Mouse (Mus musculus): ENCODE results near the gene Kctd4. TPM values are rescaled to one million over a fixed set of nuclear protein-coding genes. Genes with fewer than 3 reads are reported as not detected.

Kctd4 gene
- polyA plus RNA-seq, 1 experiment from 2014 or later: 4.6 TPM

DNA sequence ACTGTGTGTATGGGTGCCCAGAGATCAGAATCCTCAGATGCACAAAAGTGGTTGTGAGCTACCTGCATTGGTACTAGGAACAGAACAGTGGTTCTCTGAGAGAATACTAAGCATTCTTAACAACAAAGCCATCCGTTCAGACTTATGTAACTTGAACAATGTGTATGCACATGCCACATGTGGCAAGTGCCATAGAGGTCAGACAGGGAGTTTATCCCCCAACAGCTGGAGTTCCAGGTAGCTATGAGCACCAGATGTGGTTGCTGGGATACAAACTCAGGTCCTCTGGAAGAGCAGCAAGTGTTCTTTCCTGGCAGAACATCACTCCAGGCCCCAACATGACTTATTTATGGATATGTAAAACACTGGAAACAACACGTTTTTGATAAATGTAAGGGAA lies 1.8 kb upstream of the Kctd4 start:
- Histone ChIP-seq H3K27ac (no peak overlapping the region), H3K4me1 (replicated peaks) (no peaks in the 10 kb centered on the region), H3K4me3 (replicated peaks) (no peak overlapping the region), H3K4me2 (replicated peaks) (no peak overlapping the region), H3K9ac (replicated peaks) (no peak overlapping the region), H3K27me3 (no peaks in the 10 kb centered on the region), H3K36me3 (no peaks in the 10 kb centered on the region), H3K9me3 (no peaks in the 10 kb centered on the region)
- ATAC-seq: no peak
- WGBS: 54% methylated on average over 2 of the region's 2 CpGs

DNA sequence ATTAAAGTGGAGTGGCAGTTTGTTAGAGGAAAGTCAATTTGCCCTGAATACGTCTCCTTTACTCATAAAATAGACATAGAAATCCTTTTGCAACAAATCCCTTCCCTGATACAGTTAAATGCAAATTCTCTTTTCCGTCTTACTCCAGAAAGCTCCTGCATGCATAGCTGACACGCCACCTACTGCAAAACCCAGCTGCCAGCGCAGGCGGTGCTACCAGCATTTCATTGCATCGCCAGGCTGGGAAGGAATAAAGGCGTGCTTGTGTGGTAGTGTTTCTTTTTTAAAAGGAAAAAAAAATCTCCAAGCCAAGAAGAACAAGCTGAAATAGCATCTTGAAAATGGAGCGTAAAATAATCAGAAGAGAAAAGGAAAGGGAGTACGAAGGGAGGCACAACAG lies 7.4 kb downstream of the Kctd4 start:
- Histone ChIP-seq H3K36me3 (no peaks in the 10 kb centered on the region), H3K9ac (replicated peaks) (no peak overlapping the region), H3K4me3 (replicated peaks) (peak overlapping the region; percentile 26), H3K9me3 (no peaks in the 10 kb centered on the region), H3K27ac (peak overlapping the region; percentile 36), H3K4me1 (replicated peaks) (peaks cover 24% of the 10 kb centered on the region), H3K27me3 (no peaks in the 10 kb centered on the region), H3K4me2 (replicated peaks) (peak overlapping the region; percentile 34)
- WGBS: 50% methylated on average over 9 of the region's 9 CpGs
- no peak for ATAC-seq

DNA sequence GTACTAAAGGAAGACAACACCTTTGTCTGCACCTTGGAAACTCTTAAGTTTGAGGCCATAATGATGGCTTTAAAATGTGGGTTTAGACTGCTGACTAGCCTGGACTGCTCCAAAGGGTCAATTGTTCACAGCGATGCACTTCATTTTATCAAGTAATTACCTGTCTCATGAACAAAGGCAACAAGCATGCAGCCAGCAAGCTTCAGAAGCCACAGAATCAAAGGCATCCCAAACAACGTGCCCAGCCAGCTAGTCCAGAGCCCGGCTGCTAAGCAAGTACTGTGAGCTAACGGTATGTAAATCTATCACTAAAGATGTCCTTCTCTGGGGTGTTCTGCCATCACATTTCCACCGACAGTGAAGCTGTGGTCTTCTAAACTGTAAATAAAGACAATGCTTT lies 8.4 kb downstream of the Kctd4 start:
- Histone ChIP-seq H3K4me2 (replicated peaks) (peak overlapping the region; percentile 34), H3K27ac (peak overlapping the region; percentile 0; the same call in 1 of the 2 replicates)
- 38% methylated on average over 5 of the region's 5 CpGs for WGBS

DNA sequence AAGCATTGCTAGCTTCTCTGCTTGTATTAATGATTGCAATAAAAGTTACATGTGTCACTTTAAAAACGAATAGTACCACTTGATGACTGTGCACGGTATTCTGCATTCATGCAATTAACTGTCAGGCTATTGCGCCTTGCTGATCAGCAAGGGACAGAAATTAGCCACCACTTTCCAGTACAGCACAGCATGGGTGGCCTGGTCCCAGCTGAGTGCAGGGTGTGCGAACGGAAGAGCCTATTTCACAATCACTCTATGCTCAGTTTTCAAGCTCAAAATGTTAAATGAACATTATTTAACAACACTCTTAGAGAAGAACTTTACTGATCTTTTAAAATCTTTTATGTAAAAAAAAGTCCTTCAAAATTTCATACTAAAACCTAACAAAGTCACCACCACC lies 9.2 kb downstream of the Kctd4 start:
- no peak for ATAC-seq

More for the DNA sequence above, 8.4 kb downstream of the Kctd4 start:
- H3K4me1 ChIP-seq (replicated peaks): peaks cover 24% of the 10 kb centered on the region
- peak overlapping the region; percentile 26 for H3K4me3 ChIP-seq (replicated peaks)
- no peak for ATAC-seq
- no peaks in the 10 kb centered on the region for H3K9me3 ChIP-seq
- H3K36me3 ChIP-seq: no peaks in the 10 kb centered on the region
- no peaks in the 10 kb centered on the region for H3K27me3 ChIP-seq
- peak overlapping the region; percentile 47; the same call in 1 of the 2 replicates for H3K9ac ChIP-seq (replicated peaks)

DNA sequence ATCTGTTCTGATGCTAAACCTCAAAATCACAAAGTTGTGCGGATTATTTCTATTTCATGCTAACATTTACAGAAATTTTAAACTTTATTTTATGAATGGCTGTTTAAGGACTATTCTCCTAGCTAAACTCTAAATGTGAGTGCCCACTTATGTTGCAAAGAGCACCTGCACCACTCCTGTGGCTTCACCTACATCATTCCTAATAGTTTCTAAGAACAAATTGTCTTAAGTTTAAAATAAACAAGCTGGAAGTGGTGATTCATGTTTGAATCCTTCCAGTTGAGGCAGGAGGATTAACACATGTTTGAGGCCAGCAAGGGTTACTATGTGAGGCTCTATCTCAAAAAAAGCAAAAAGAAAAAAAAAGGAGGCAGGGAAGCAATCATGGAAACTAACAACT lies 9.6 kb downstream of the Kctd4 start:
- Histone ChIP-seq H3K9ac (replicated peaks) (no peak overlapping the region), H3K4me1 (replicated peaks) (peaks cover 24% of the 10 kb centered on the region), H3K4me2 (replicated peaks) (peak overlapping the region; percentile 23; the same call in 1 of the 2 replicates), H3K9me3 (no peaks in the 10 kb centered on the region), H3K36me3 (no peaks in the 10 kb centered on the region), H3K4me3 (replicated peaks) (no peak overlapping the region; the same call in 1 of the 2 replicates), H3K27me3 (no peaks in the 10 kb centered on the region), H3K27ac (no peak overlapping the region)
- ATAC-seq: no peak
- 98% methylated on average over 1 of the region's 1 CpGs for WGBS

More for the DNA sequence above, 9.2 kb downstream of the Kctd4 start:
- Histone ChIP-seq H3K27ac (no peak overlapping the region), H3K27me3 (no peaks in the 10 kb centered on the region), H3K4me1 (replicated peaks) (peaks cover 24% of the 10 kb centered on the region), H3K4me2 (replicated peaks) (peak overlapping the region; percentile 41), H3K9me3 (no peaks in the 10 kb centered on the region), H3K4me3 (replicated peaks) (peak overlapping the region; percentile 23), H3K9ac (replicated peaks) (no peak overlapping the region), H3K36me3 (no peaks in the 10 kb centered on the region)
- 68% methylated on average over 5 of the region's 5 CpGs for WGBS

DNA sequence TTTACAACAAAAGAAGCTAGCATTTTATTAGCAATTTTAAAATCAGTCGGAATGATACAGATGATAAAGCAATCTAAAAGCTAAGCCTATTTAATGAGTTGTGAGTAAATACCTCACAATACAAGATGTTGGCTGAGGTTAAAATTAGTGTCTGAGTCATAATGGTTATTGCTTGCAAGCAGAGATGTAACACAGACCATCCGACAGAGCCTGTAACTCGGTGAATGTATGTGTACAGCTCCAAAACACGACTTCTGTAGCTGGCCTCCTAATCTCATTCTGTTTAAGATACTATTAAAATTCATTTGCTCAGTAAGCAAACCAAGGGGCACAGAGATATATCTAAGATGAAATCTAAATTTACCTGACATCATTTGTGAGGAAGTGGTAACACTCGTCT lies 12.5 kb downstream of the Kctd4 start:
- Histone ChIP-seq H3K4me1 (replicated peaks) (peaks cover 21% of the 10 kb centered on the region), H3K9me3 (no peaks in the 10 kb centered on the region), H3K27me3 (no peaks in the 10 kb centered on the region), H3K4me2 (replicated peaks) (no peak overlapping the region), H3K9ac (replicated peaks) (no peak overlapping the region), H3K36me3 (no peaks in the 10 kb centered on the region), H3K27ac (no peak overlapping the region), H3K4me3 (replicated peaks) (no peak overlapping the region)
- 86% methylated on average over 5 of the region's 5 CpGs for WGBS
- no peak for ATAC-seq

DNA sequence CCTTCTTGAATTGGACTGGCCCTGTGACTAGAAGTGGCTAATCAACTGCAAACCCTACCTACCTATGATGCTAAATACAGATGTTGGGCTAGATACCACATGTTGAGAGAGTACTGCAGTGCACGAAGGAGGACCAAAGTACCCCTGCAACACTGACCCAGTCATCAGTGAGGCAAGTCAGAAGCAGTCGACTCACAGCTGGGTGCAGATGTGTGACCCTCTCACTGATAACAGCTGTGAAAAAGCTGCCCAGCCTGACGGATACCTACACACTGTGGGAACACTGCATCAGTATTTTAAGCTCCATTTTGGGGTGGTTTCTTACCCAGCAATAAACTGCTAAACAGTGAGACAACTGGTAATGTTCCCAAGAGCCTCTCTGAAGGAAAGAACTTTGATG lies 21.3 kb downstream of the Kctd4 start:
- 66% methylated on average over 3 of the region's 3 CpGs for WGBS
- ATAC-seq: no peak
- no peaks in the 10 kb centered on the region for H3K36me3 ChIP-seq

DNA sequence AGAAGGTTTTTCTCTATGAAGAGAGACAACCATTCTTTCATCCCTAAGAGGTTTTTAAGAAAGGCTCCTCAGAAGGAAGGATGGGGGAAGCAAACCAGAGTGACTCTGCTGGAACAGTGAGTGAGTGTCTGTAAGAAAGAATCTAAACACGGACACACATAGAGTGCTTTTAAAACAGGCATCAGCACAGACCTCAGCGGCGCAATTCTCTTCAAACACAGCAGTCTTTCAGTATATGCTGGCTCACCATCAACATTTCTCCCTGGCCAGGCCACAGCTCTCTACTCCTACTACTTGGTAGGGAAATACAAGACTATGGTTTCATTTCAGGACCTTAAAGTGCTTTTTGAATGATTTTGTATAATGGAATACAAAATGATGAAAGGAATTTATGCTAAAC lies 26.4 kb downstream of the Kctd4 start:
- ATAC-seq: no peak
- no peak overlapping the region for H3K27ac ChIP-seq
- no peaks in the 10 kb centered on the region for H3K27me3 ChIP-seq
- H3K4me3 ChIP-seq (replicated peaks): no peak overlapping the region
- H3K9me3 ChIP-seq: no peaks in the 10 kb centered on the region
- no peak overlapping the region for H3K4me2 ChIP-seq (replicated peaks)
- WGBS: 98% methylated on average over 3 of the region's 3 CpGs
- peaks cover 17% of the 10 kb centered on the region for H3K4me1 ChIP-seq (replicated peaks)
- H3K36me3 ChIP-seq: no peaks in the 10 kb centered on the region
- no peak overlapping the region for H3K9ac ChIP-seq (replicated peaks)

More for the DNA sequence above, 21.3 kb downstream of the Kctd4 start:
- no peaks in the 10 kb centered on the region for H3K9me3 ChIP-seq
- no peaks in the 10 kb centered on the region for H3K27me3 ChIP-seq
- no peak overlapping the region for H3K27ac ChIP-seq
- no peak overlapping the region for H3K4me3 ChIP-seq (replicated peaks)
- no peak overlapping the region for H3K4me2 ChIP-seq (replicated peaks)
- no peak overlapping the region for H3K9ac ChIP-seq (replicated peaks)
- no peaks in the 10 kb centered on the region for H3K4me1 ChIP-seq (replicated peaks)

DNA sequence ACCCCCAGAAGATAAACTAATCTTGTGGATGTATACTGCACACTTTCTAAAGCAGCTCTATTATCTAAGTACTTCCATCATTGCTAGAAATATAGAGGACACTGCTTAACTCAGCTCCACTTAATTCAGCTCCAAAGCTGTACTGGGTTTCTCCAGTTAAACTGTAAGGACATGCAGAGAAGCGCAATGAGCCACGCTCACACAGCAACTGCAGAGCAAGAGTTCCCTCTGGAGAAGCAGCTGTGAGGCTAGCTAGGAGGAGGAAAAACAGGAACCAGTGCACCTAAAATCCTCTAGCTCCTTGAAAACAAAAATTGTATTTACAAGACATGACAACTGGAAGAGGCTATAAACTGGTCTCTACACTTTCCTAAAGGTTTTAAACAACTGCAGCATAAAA lies 29.1 kb downstream of the Kctd4 start:
- WGBS: 79% methylated on average over 2 of the region's 2 CpGs
- H3K4me1 ChIP-seq (replicated peaks): peaks cover 17% of the 10 kb centered on the region
- H3K4me2 ChIP-seq (replicated peaks): no peak overlapping the region
- ATAC-seq: no peak
- H3K27ac ChIP-seq: no peak overlapping the region
- H3K4me3 ChIP-seq (replicated peaks): no peak overlapping the region
- H3K9ac ChIP-seq (replicated peaks): no peak overlapping the region
- H3K27me3 ChIP-seq: no peaks in the 10 kb centered on the region
- no peaks in the 10 kb centered on the region for H3K9me3 ChIP-seq
- H3K36me3 ChIP-seq: no peaks in the 10 kb centered on the region

DNA sequence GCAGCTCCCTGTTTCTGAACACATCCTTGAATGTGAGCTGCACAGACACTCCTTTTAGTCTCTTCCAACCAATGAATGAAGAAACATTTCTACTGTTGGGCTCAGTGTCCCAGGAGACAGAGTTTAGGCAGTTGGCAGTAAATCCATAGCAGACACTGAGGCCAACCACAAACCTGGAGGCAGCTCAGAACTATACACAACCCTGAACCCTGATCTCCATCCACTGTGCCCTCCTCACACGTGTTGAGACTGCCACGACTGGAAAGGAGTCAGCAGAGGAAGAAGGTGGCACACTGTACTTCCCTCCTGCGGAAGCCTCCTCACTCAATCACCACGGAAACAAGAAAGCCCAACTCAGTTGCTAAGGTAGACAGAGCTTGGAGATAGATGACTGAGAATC lies 30.3 kb downstream of the Kctd4 start:
- WGBS: 65% methylated on average over 4 of the region's 4 CpGs
- H3K27ac ChIP-seq: no peak overlapping the region
- no peak for ATAC-seq

DNA sequence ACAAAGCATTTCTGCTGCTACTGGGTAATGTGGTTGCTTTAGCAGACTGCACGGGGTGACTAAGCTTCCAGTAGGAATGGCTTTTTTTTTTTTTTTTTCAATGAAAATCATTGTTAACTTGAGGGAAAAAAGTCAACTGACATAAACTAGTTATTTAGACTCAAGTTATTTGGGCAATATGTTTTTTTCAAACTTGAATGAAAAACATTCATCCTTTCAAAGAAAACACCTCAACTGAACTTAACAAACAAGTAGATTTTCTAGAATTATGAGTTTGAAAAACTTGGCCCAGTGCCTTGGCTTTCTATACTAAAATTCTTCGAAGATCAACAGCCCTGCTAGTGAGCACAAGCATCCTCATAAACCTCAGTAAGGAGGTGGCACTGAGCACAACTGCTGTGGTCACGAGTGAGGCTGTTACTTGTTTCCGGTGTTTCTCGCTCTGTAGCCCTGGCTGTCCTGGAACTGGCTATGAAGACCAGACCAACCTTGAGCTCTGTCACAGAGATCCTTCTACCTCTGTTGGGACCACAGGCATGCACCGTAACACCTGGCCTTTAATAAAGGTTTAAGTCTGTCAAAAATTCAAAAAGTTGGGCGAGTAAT lies 32.2 kb downstream of the Kctd4 start:
- Histone ChIP-seq H3K9me3 (no peaks in the 10 kb centered on the region), H3K9ac (replicated peaks) (no peak overlapping the region), H3K36me3 (no peaks in the 10 kb centered on the region), H3K27me3 (no peaks in the 10 kb centered on the region), H3K4me2 (replicated peaks) (no peak overlapping the region), H3K27ac (no peak overlapping the region), H3K4me3 (replicated peaks) (no peak overlapping the region), H3K4me1 (replicated peaks) (peaks cover 17% of the 10 kb centered on the region)
- 91% methylated on average over 7 of the region's 7 CpGs for WGBS
- ATAC-seq: no peak

More for the DNA sequence above, 30.3 kb downstream of the Kctd4 start:
- H3K4me3 ChIP-seq (replicated peaks): no peak overlapping the region
- no peak overlapping the region for H3K4me2 ChIP-seq (replicated peaks)
- H3K27me3 ChIP-seq: no peaks in the 10 kb centered on the region
- H3K4me1 ChIP-seq (replicated peaks): peaks cover 17% of the 10 kb centered on the region
- H3K9ac ChIP-seq (replicated peaks): no peak overlapping the region
- H3K9me3 ChIP-seq: no peaks in the 10 kb centered on the region
- no peaks in the 10 kb centered on the region for H3K36me3 ChIP-seq

DNA sequence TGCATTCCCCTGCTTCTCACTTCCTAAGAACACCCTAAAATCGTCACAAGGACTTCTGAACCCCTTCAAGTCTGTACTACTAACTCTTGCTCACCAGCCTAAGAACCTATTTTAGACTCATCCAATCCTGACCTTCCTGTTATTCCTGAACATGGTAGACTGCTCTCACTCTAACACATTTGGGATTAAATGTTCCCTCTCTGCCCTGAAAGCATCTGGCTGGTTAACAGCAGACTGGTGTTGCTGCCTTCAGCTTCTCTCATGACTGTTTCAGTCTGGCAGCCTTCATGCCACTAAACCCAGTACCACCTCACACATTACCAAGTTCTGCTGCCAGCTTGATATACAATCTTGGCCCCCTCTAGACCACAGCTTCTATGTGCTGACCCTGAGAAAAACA lies 34.4 kb downstream of the Kctd4 start:
- Histone ChIP-seq H3K9ac (replicated peaks) (no peak overlapping the region), H3K4me2 (replicated peaks) (no peak overlapping the region), H3K36me3 (no peaks in the 10 kb centered on the region), H3K9me3 (no peaks in the 10 kb centered on the region), H3K4me3 (replicated peaks) (no peak overlapping the region), H3K27me3 (no peaks in the 10 kb centered on the region), H3K27ac (no peak overlapping the region), H3K4me1 (replicated peaks) (peaks cover 14% of the 10 kb centered on the region)
- 94% methylated on average over 1 of the region's 1 CpGs for WGBS
- no peak for ATAC-seq

DNA sequence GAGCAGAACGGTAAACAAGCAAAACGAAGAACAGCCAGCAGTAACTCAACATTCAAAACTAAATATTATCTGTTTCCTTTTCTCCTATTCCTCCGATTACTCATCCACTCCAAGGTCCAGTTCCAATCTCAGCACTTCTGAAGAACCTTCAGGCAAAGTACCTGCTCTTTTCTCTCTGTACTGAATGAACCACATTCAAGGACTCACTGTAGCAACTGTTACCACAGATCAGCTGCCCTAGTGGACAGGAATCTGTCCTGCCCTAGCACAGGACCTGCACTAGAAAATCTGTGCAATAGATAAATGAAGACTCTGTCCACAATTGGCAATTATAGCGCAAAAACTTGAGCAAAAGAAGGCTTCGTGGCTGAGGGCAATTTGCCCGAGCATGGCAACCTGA lies 36.1 kb downstream of the Kctd4 start:
- Histone ChIP-seq H3K36me3 (no peaks in the 10 kb centered on the region), H3K4me1 (replicated peaks) (no peaks in the 10 kb centered on the region), H3K9ac (replicated peaks) (no peak overlapping the region), H3K27me3 (no peaks in the 10 kb centered on the region), H3K4me3 (replicated peaks) (no peak overlapping the region), H3K27ac (no peak overlapping the region), H3K4me2 (replicated peaks) (no peak overlapping the region), H3K9me3 (no peaks in the 10 kb centered on the region)
- ATAC-seq: no peak
- WGBS: 91% methylated on average over 6 of the region's 6 CpGs

Measured in midbrain, embryonic 13.5 days (tissue).